Mouse (Mus musculus) left cerebral cortex, adult 8-10 months (tissue): ENCODE measurements around the gene Tpcn2. TPM values are rescaled to one million over a fixed set of nuclear protein-coding genes. Genes with fewer than 3 reads are reported as not detected.

Experiments
- DNase-seq, 2 experiments: peaks; one replicate each; pipeline ENCODE4 v3.0.0; 2022; ENCODE audit warnings: low spot score in 2 of 2
- total RNA-seq, 4 experiments: library from RNA; stranded (reverse); gene quantifications; 2 replicates each; pipeline ENCODE4 v1.2.4; 2022

The Tpcn2 gene
- total RNA-seq, 4 experiments from 2014 or later: 4.5 to 7.3 (median 5.7) TPM

DNA sequence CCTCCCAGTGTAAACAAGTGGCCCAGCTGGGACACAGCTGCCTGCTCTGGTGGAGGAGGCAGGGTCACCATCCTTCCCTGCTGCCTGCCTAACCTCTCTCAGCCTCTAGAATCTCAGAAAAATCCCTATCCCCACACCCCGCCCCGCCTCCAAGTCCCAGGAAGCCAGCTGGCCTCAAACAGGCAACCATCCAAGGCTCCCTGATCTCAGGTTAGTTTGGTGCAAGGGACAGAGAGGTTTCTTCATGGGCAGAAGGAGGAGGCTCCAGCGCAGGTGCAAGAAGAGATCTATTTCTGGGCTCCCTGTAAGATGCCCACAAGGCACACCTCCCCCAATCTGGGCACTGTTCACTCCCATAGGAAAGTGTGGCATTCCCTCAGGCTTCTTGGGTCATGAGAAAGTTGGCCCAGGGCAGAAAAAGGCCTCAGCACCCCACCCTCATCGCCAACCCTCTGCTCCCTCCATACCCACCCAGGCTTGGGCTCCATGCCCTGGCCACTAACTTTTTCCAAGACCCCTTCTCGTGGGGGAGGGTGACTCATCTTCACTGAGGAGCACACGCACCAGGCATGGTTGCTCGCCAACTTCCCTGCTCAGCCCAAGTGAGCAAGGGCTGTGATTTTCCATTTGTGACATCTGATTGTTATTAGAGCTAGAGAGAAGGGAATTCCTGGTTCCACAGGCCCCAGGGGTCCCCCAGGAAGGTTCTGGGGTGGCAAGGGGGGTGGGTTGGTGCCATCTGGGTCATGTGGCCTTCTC is 15.9 kb upstream of the Tpcn2 start:
- peak in 1 of 2 experiments; percentile 28 for DNase-seq

DNA sequence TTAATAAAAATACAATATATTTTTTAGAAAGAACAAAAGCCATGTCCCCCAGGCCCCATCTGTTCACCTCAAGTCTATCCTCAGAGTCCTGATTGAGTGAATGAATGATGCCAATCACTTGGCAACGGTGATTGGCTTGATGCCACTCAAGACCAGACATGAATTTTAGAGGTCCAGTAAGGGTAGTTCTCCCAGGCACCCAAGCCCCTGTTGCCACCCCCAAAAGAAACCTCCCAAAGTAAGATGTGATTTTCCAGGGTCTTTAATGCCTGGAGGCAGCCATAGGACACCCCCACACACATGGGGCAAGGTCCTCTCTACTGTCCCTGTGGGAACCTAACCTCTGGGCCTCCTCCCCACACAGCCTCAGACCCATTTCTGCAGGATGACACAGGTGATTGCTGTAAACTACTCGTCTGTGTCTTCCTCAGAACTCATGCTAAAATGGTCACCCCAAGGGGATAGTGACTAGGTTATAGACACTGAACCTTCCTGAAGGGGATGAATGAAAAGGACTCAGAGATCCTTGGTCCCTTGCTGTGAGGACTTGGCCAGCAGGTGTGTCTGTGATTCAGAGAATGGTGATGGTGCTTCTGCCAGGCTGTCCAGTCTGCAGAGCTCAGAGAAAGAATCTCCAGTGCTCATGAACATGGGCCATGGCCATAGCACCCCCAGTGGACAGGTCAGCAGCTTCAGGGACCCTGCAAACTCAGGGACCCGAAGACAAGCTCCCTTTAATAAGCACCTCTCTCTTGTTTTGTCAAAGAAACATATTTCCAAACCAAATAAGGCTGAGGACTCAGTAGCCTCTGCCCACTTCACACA is 15.1 kb upstream of the Tpcn2 start:
- no peak for DNase-seq

DNA sequence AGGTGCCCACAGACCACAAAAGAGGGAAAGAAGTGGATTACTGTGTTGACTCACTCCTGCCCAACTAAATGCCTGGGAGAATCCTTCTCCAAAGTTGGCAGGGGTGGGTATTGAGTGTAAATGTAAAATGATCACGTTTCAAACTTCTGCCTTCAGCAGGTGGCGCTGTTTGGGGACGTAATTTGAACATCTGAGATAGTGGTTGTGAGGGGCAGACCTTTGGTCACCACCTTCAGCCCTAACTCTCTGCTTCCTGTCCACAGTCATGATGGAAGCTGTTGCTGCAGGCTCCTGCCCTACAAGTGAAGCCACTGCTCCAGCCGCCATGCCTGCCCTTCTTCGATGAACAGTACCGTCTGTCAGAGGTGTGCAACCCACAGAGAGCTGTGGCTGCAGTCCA is 10.0 kb upstream of the Tpcn2 start:
- no peak for DNase-seq

DNA sequence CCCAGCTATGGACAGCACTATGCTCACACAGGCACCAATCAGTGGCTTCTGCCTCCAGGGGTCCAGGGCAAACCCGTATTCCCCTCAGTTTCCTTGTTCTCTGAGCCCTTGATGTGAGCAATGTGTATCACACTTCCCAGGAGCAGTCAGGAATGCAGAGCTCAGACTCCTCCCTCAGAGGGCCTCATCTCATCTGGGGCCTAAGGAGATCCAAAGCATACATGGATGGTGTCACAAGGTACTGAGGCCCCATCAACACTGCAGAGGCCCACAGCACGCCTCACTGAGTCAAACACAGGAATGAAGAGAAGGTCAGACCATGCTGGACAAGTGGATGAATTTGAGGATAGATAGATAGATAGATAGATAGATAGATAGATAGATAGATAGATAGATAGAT is 8.9 kb upstream of the Tpcn2 start:
- DNase-seq: no peak

DNA sequence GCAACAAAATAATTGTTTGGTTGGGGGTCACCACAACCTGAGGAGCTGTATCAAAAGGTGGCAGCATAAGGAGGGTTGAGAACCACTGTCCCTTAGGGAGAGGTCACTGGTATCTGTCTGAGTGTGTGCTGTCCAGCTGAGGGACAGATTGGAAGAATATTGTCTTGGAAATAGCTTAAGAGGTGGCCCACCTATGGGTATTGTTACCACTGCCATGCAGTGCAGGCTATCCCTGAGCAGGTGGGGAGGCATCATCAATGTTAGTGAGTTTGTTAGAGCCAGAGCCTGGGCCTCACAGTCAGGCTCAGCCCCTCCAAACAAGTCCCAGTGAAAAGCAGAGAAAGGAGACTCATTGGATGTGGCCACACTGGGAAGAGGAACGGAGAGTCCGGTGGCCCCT is 8.0 kb upstream of the Tpcn2 start:
- no peak for DNase-seq

DNA sequence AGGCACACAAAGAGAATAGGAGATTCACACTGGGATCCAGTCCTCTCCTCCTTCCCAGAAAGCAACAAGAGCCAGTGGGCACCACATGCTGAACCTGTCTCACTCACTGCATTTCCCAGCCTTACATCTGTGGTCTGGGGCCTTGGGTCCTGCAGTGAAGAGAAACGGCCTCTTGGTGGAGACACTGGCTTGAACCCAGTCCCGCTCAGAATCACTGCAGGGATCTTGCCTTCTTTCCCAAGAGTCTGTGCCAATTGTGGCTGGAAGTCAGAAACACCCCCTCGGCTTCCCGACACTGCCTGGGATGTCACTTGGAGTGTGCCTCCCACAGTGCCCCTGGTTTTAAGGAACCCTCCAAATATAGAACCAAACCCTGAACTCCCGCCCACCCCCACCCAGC is 5.5 kb upstream of the Tpcn2 start:
- no peak for DNase-seq

DNA sequence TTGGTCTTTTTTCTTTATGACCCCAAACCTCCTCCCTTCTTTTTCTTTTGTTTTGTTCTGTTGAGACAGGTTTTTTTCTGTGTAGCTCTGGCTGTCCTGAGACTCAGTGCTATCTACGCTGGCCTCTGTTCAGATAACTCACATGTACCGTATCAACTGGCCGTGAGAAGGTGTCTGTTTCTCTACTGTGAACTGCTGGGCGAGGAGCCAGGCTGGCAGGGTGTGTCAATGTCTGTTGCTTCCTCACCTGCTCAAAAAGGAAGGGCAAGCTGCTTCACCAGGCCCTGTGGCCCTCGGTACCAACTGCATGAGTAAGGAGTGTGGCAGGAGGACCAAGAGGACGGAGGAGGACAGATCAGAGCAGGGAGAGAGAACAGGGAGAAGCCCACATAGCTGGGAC is 3.6 kb upstream of the Tpcn2 start:
- no peak for DNase-seq

DNA sequence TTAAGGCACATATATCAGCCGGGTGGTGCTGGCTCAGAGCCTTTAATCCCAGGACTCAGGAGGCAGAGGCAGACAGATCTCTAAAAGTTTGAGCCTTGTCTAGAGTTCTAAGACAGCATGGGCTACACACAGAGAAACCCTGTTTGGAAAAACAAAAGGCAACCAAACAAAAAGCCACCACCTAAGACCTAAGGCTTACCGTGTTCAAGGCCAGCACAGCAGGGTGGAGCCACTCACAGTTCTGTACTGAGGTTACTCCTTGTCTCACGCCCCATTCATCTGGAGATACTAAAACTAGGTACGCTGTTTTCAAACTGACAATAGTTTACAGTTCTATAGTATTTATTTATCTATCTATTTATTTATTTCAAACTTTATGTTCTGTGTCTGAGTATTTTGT is 1.7 kb upstream of the Tpcn2 start:
- no peak for DNase-seq

DNA sequence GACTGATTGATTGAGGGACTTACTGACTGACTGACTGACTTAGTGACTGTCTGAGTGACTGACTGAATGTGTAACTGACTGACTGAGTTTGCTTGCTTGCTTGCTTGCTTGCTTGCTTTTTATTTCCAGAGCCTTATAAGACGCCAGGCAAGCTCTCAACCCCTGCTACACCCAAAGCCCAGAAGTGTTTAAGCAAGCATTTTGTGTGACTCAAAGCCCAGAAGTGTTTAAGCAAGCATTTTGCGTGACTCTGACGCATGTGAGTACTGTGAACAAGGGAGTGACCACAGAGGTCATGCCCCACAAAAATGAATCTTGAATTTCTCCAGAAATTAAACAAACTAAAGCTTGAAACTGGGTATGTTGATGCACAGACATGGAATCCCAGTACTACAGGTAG is 482 bp upstream of the Tpcn2 start:
- DNase-seq: no peak

DNA sequence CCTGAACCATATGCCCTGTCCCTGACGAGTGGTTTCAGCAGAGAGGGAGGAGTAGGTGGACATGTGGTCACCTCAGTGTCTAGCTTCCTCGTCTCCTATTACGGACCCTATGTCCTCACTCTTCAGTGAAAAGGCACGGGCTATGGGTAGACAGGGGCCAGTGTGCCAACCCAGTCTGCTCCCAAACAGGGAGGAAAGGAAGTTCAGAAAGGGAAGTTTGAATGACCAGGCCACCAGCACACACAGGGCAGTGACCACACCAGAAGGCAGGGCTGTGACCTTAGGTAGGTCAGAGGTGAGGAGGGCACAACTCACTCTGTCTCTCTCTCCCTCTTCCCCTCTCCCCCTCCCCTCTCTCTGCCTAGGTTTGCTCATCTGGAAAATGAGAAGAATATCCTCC is 770 bp downstream of the Tpcn2 start:
- DNase-seq: no peak

DNA sequence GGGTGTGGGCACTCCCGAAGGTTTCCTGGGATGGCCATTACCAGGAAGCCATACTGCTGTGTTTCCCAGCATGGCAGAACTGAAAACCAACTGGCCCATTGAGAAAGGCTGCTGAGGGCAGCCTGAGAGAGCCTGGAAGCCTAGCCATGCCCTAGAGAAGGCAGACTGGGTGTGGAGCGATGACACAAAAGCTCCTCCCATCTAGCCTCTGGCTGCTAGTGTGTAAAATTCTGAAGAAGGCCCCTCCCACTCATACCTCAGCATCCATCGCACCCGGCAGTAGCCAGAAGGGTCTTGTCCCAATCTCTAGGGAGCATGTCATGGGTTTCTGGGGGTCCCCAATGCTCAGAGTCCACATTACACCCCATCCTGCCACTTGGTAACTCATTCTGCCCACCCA is 2.4 kb downstream of the Tpcn2 start:
- DNase-seq: no peak

DNA sequence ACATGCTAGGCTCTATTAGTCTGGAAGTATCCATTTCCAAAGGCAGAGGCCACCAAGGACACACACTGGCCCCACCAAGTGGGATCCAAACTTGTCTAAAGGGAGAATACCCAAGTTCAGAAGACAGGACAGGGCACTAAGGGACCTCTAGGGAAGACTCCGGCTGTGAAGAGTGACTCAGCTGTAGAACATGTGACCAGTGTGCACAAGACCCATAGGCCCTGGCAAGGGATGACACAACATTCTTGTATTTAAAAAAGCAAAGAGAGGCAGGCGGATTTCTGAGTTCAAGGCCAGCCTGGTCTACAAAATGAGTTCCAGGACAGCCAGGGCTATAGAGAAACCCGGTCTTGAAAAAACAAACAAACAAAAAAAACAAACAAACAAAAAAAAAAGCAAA is 8.3 kb downstream of the Tpcn2 start:
- DNase-seq: no peak

DNA sequence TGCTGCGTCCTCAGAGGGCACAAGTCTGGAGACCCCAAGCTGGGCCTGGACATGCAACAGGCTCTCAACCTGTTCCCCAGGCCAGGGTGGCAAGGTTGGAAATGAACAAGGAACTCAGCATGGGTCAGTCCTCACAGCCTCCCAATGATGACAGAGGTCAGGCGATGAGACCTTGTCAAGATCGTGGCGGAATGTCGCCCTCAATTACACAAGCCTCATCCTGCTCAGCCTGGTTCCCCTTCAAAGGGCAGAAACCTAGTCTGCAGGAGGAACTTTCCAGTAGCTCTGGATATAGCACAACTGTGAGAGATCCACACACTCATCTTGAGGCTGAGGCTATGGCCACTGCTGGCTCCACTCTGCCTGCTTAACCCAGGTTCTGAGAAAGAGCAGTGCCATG is 12.9 kb downstream of the Tpcn2 start:
- no peak for DNase-seq

DNA sequence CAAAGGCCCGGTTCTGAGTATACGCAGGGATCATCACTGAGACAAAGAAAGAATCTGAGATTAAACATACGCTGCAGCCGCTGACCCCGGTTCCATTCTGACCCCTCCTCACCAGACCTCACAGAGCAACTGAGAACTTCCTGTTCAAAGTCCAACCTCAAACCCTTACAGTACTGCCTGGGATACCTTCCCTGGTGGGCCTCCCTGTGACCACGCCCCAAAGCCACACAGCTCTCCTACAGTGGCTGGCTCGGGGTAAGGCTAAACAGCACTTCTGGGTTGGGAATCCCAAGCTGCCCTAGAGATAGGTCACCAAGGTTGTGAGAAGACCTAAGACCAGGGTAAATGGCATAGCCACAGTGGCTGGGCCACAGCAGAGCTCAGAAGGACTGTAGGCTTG is 14.9 kb downstream of the Tpcn2 start:
- DNase-seq: no peak

DNA sequence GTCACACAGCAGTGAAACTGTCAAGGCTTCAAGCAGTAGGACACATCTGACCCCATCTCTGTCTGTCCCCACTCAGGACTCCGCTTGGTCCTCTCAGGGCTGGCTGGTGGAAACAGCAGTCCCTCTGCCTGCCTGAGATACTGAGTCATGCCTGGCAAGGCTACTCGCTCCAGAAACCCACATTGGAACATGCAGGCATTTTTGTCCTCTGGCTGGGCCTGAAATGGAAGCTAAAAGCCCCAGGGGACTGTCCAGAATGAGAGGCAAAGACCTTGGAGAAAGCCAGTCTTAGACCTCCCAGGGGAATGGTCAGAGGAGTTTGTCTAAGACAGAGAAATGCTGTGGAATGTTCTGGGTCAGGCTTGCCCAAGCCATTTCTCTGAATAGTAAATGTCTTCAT is 17.8 kb downstream of the Tpcn2 start:
- DNase-seq: no peak

DNA sequence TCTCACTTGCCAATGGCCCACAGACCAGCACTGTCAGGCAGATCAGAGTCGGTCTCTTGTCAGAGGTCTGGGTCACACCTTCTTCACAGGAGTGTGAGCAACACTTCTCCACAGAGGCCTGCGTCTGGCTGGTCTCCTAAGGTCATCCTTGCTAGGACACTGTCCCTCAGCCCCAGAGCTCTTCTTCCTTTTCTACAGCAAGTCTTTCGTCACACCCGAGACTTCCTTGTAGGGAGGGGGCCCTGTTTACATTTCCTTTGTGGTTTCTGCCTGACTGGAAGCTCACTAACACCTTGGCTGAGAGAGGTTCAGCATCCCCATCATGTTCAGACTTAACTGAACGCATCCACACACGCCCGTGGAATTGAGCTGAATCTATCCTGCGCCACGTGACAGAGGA is 19.6 kb downstream of the Tpcn2 start:
- no peak for DNase-seq

DNA sequence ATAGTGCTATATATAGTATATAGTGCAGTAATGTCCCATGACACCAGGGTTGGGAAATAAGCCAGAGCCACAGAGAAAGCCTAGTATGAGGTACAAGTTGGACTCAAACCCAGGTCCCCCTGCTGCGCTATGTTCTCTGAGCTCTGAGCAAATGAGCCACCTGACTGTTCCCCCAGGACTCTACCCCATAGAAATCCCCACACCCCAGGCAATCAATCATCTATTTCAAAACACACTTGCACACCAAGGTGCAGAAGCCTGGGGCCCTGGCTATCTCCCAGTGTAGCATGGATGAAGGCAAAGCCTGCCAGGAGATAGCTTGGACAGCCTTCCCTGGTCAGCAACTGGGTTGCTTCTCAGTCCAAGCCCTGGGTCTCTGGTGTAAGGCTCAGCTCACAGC is 27.7 kb downstream of the Tpcn2 start:
- no peak for DNase-seq

DNA sequence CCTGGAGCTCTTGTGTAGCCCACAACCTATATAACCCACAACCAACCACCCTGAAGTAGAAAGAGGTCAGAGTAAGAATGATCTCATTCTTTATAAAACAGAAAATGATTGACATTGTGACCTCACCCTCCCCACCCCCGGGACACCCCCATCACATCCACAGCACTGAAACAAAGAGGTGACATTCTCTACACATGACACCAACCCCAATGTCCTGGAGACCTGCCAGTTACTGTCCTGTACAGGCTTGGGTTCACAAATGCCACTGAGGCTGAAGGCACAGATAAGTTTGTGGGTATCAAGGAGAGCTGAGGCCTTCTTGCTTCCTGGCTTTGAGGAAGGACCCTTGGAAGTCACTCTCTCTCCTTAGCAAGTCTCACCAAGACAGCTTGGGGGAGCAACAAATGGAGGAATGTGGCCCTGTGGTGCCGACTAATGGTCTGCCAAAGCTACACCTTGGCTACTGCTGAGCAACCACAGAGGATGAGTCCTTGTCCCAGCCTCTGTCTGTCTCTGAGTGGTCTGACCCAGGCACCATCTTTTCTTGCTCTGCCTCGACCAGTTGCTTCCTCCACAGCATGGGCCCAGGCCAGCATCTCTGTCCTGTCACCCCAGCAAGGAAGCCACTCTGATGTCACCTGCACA is 29.7 kb downstream of the Tpcn2 start:
- DNase-seq: no peak

DNA sequence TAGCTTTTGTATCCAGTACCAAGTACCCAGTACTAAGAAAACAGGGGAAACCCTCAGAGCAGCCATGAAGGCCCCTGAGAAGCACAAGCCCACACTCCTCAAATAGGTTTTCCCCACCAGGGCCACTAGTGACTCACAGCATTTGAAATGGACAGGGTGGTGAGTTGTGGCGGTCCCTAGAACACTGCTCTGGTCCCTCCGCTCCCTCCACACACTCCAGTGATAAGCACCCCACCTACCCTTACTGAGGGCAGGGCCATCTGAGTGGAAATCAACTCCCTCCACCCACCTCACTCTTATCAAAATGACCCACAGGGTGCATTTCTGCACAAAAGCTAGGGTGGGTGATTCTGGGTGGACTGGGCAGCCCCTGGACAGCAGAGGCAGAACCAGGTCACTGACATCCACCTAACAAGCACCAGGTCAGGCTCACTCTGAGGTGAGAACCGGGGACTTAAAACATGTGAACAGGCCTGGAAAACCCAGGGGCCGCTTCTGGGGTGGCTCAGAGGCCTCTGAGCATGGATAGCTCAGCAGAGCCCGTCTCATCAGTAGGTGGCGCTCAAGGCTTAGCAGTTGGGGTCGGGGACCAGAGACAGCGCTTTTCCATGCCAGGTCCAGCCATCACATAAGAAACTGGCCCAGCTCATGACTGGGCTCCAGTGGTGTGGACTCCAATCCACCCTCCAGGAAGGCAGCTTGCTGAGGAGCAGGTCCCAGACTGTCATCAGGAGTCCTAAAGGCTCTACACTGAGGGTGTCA is 30.9 kb downstream of the Tpcn2 start:
- DNase-seq: peak; percentile 45 to 57

DNA sequence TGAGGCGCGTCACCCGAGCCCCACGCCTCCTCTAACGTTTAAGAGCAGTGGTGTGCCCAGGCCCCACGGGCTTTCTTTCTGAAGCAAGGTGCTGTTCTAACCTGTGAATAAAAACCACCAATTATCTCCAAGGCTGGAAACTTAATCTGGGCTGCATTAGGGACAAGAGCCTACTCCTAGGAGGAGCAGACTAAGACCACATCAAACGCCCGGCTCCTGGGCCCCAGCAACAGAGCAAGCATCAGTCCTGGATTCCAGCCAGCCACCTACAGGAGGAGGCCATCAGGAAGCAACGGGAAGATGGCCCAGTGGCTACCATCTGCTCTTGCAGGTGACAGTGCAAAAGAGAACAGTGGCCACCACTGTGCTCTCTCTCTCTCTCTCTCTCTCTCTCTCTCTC is 33.6 kb downstream of the Tpcn2 start:
- no peak for DNase-seq

DNA sequence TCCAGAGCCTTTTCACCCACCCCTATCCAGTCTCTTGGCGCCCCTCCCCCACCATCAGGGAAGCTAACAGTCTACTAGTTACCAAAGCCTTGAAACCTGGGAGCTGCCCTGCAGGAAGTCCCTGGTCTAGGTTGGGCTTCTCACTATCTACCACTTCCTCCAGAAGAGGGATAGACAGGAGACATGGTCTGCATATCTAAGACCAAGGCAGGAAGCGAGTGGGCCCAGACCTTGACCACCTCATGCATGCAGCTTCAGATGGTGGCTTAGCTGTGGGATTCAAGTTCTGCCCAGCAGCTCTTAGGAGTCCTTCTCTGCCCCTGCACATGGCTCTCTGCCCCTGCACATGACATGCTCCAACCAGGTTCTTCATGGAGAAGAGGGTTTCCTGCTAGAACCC is 34.9 kb downstream of the Tpcn2 start:
- no peak for DNase-seq
